Mouse (Mus musculus) embryo, embryonic 9.5 days (tissue): ENCODE results near the gene Rpp21.
A peak's percentile ranks its signal among the peaks of the same experiment; 100 is the strongest.

Experiments used
- DNase-seq: peaks from one replicate; pipeline ENCODE4 v3.0.0-alpha.2; 2017; ENCODE audit errors: extremely low spot score

Gene Rpp21

GRCm38 (mm10) chr17:36257969-36258368 lies at the start of gene Rpp21:
TSS of gene Rpp21 (minus strand) at chr17:36258069.
- DNase-seq: no peak

- no peak for DNase-seq
These were observed 28.5 kb upstream of the Rpp21 start, which contains the start of gene H2-M10.2 for GRCm38 (mm10) chr17:36286390-36286789. TSS of gene H2-M10.2 (minus strand) at chr17:36286490.

- DNase-seq: no peak
These were observed 23.8 kb upstream of the Rpp21 start for GRCm38 (mm10) chr17:36281521-36282245.

- no peak for DNase-seq
These were observed 16.9 kb upstream of the Rpp21 start for GRCm38 (mm10) chr17:36274776-36275175.

- no peak for DNase-seq
These were observed 15.9 kb upstream of the Rpp21 start for GRCm38 (mm10) chr17:36273796-36274195.

GRCm38 (mm10) chr17:36272643-36273366 lies 14.9 kb upstream of the Rpp21 start:
- no peak for DNase-seq

GRCm38 (mm10) chr17:36271586-36272256 lies 13.9 kb upstream of the Rpp21 start, which contains the start of gene Trim39:
TSS of gene Trim39 (minus strand) at chr17:36272247.
- peak; percentile 89 for DNase-seq

GRCm38 (mm10) chr17:36270956-36271585 lies 13.2 kb upstream of the Rpp21 start:
- peak; percentile 92 for DNase-seq

GRCm38 (mm10) chr17:36265834-36266233 lies 8.0 kb upstream of the Rpp21 start:
- no peak for DNase-seq

GRCm38 (mm10) chr17:36264273-36264925 lies 6.5 kb upstream of the Rpp21 start:
- DNase-seq: no peak

- no peak for DNase-seq
These were observed 3.8 kb upstream of the Rpp21 start for GRCm38 (mm10) chr17:36261511-36262166.

GRCm38 (mm10) chr17:36257241-36257947 lies 475 bp downstream of the Rpp21 start:
- DNase-seq: peak; percentile 79

GRCm38 (mm10) chr17:36253087-36253600 lies 4.7 kb downstream of the Rpp21 start:
- no peak for DNase-seq

- DNase-seq: peak; percentile 39
These were observed 5.5 kb downstream of the Rpp21 start for GRCm38 (mm10) chr17:36252250-36252876.

GRCm38 (mm10) chr17:36248886-36249285 lies 9.0 kb downstream of the Rpp21 start:
- no peak for DNase-seq

GRCm38 (mm10) chr17:36245741-36246140 lies 12.1 kb downstream of the Rpp21 start:
- DNase-seq: no peak

- no peak for DNase-seq
These were observed 13.8 kb downstream of the Rpp21 start for GRCm38 (mm10) chr17:36244031-36244430.

GRCm38 (mm10) chr17:36240637-36241213 lies 17.1 kb downstream of the Rpp21 start:
- DNase-seq: no peak

GRCm38 (mm10) chr17:36237321-36237921 lies 20.4 kb downstream of the Rpp21 start:
- no peak for DNase-seq
